Mouse (Mus musculus) C2C12 (cell line): Measurements from ENCODE around the gene Tmem121b. TPM values are rescaled to one million over a fixed set of nuclear protein-coding genes. Genes with fewer than 3 reads are reported as not detected.
A peak's percentile ranks its signal among the peaks of the same experiment; 100 is the strongest.

Experiments used
- H3K27me3 ChIP-seq: one replicate; pipeline ENCODE4 v1.6.1; 2011; ENCODE audit not compliant: control insufficient read depth, insufficient read depth, insufficient read length
- H3K36me3 ChIP-seq: one replicate; pipeline ENCODE4 v1.6.1; 2011; ENCODE audit not compliant: control insufficient read depth, insufficient read depth
- H3K4me3 ChIP-seq: one replicate; pipeline ENCODE4 v1.5.1; 2011; ENCODE audit warnings: mild to moderate bottlenecking, control low read depth; ENCODE audit not compliant: poor library complexity, insufficient read depth, severe bottlenecking
- H3K79me2 ChIP-seq: one replicate; pipeline ENCODE4 v1.6.1; 2011; ENCODE audit not compliant: control insufficient read depth, insufficient read depth
- H3K79me3 ChIP-seq: one replicate; pipeline ENCODE4 v1.6.1; 2011; ENCODE audit warnings: low read depth, control low read depth
- H3ac ChIP-seq: one replicate; pipeline ENCODE3; 2011; ENCODE audit warnings: low read depth; ENCODE audit not compliant: control insufficient read depth, insufficient read length
- CEBPB ChIP-seq: IDR thresholded peaks from one replicate; pipeline ENCODE4 v1.6.1; 2011; ENCODE audit warnings: low read depth, mild to moderate bottlenecking, control low read depth, moderate library complexity
- CTCF ChIP-seq: IDR thresholded peaks from one replicate; pipeline ENCODE4 v1.5.1; 2011; ENCODE audit not compliant: control insufficient read depth, insufficient read depth, insufficient read length
- FOSL1 ChIP-seq: IDR thresholded peaks from one replicate; pipeline ENCODE4 v1.8.0; 2011; ENCODE audit warnings: mild to moderate bottlenecking, low read length; ENCODE audit not compliant: poor library complexity, insufficient read depth, severe bottlenecking
- MAX ChIP-seq: IDR thresholded peaks from one replicate; pipeline ENCODE4 v1.6.1; 2011; ENCODE audit warnings: mild to moderate bottlenecking, control low read depth
- MYOD1 ChIP-seq: IDR thresholded peaks from one replicate; pipeline ENCODE4 v1.6.1; 2011; ENCODE audit warnings: low read depth; ENCODE audit not compliant: control insufficient read depth, insufficient read length
- MYOG ChIP-seq: IDR thresholded peaks from one replicate; pipeline ENCODE4 v1.6.1; 2011; ENCODE audit not compliant: control insufficient read depth, insufficient read length; ENCODE audit errors: extremely low read depth
- USF1 ChIP-seq: IDR thresholded peaks from one replicate; pipeline ENCODE4 v1.6.1; 2011; ENCODE audit warnings: low read depth, mild to moderate bottlenecking, control low read depth, moderate library complexity
- polyA plus RNA-seq: library from polyadenylated mRNA; unstranded; fragments of >200 nt; fragmentation: generic; extraction: Trizol; gene quantifications from one replicate; pipeline ENCODE4 v1.2.1, GENCODE M21; 2012; ENCODE audit warnings: missing spikeins

Gene Tmem121b
- polyA plus RNA-seq, 1 experiment = 0.02 TPM

- peaks cover 32% of the 10 kb centered on the region for H3K79me2 ChIP-seq
- H3K27me3 ChIP-seq = no peaks in the 10 kb centered on the region
- no peak overlapping the region for H3ac ChIP-seq
- no peak for TF ChIP-seq CTCF
- TF ChIP-seq MYOG = no peak
- TF ChIP-seq FOSL1 = no peak
- TF ChIP-seq MAX = no peak
- TF ChIP-seq CEBPB = no peak
- no peak for TF ChIP-seq MYOD1
- TF ChIP-seq USF1 = no peak
- no peaks in the 10 kb centered on the region for H3K36me3 ChIP-seq
- no peak overlapping the region for H3K4me3 ChIP-seq
- peaks cover 25% of the 10 kb centered on the region for H3K79me3 ChIP-seq
Observed at GRCm38 (mm10) chr6:120461217-120461616, 32.4 kb downstream of the Tmem121b start.

GRCm38 (mm10) chr6:120457751-120458150 lies 35.9 kb downstream of the Tmem121b start:
- no peak overlapping the region for H3K4me3 ChIP-seq
- no peaks in the 10 kb centered on the region for H3K36me3 ChIP-seq
- no peak for TF ChIP-seq FOSL1
- TF ChIP-seq MYOD1 = no peak
- TF ChIP-seq MYOG = no peak
- no peak for TF ChIP-seq MAX
- TF ChIP-seq USF1 = no peak
- TF ChIP-seq CTCF = no peak
- TF ChIP-seq CEBPB = no peak
- H3K79me2 ChIP-seq = no peaks in the 10 kb centered on the region
- no peaks in the 10 kb centered on the region for H3K27me3 ChIP-seq
- no peak overlapping the region for H3ac ChIP-seq
- H3K79me3 ChIP-seq = no peaks in the 10 kb centered on the region

DNA sequence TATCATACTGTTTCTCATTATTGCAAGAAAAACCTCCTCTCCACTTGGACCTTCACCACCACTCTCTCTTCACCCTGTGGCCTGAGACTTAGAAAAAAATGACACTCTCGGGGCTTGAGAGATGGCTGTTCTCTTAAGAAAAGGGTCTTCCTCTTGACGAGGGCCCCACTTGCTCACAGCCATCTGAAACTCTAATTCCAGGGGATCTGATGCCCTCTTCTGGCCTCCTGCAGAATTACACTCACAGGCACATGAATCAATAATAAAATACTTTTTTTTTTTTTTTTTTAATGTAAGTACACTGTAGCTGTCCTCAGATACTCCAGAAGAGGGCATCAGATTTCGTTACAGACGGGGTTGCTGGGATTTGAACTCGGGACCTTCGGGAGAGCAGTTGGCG lies 36.5 kb downstream of the Tmem121b start:
- Histone ChIP-seq H3K4me3 (no peak overlapping the region), H3ac (no peak overlapping the region)
- no peak for TF ChIP-seq MYOG
- no peak for TF ChIP-seq USF1
- no peak for TF ChIP-seq FOSL1
- TF ChIP-seq CTCF = no peak
- TF ChIP-seq CEBPB = no peak
- TF ChIP-seq MYOD1 = no peak
- TF ChIP-seq MAX = no peak

GRCm38 (mm10) chr6:120454627-120455077 lies 39.0 kb downstream of the Tmem121b start:
- TF ChIP-seq MAX (no peak), CEBPB (no peak), MYOD1 (no peak), FOSL1 (no peak), MYOG (no peak), USF1 (no peak), CTCF (no peak)
- Histone ChIP-seq H3K4me3 (no peak overlapping the region), H3K36me3 (no peaks in the 10 kb centered on the region), H3K27me3 (no peaks in the 10 kb centered on the region), H3K79me2 (no peaks in the 10 kb centered on the region), H3ac (no peak overlapping the region), H3K79me3 (no peaks in the 10 kb centered on the region)

More for the DNA sequence above, 36.5 kb downstream of the Tmem121b start:
- H3K27me3 ChIP-seq = no peaks in the 10 kb centered on the region
- no peaks in the 10 kb centered on the region for H3K79me3 ChIP-seq
- H3K79me2 ChIP-seq = no peaks in the 10 kb centered on the region
- H3K36me3 ChIP-seq = no peaks in the 10 kb centered on the region

- no peak for TF ChIP-seq MYOG
- TF ChIP-seq FOSL1 = no peak
- no peak for TF ChIP-seq MAX
- no peak for TF ChIP-seq CTCF
- TF ChIP-seq MYOD1 = no peak
- no peak for TF ChIP-seq CEBPB
- TF ChIP-seq USF1 = no peak
- H3K4me3 ChIP-seq = no peak overlapping the region
Observed at GRCm38 (mm10) chr6:120453556-120453955, 40.1 kb downstream of the Tmem121b start.

DNA sequence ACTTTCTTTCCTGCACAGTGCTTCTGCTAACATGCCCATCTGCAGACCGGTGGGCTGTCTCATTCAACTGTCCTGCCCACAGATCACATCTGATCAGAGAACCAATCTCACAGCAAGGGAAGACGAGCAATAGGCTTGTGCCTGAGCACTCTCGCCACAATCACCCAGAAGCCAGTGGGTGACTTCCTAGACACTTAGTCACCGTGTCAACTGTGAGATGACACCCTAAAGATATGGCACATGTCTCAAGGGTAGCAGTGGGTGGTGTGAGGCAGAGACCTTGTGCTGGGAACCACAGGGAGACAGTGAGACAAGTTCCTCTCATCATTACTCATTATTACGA lies 40.5 kb downstream of the Tmem121b start:
- H3K79me3 ChIP-seq = no peaks in the 10 kb centered on the region
- H3ac ChIP-seq = no peak overlapping the region
- H3K4me3 ChIP-seq = no peak overlapping the region
- H3K27me3 ChIP-seq = no peaks in the 10 kb centered on the region
- no peaks in the 10 kb centered on the region for H3K79me2 ChIP-seq
- no peaks in the 10 kb centered on the region for H3K36me3 ChIP-seq
- no peak for TF ChIP-seq USF1
- TF ChIP-seq MYOD1 = peak; percentile 62
- TF ChIP-seq MAX = peak; percentile 94
- TF ChIP-seq CEBPB = no peak
- TF ChIP-seq MYOG = no peak
- TF ChIP-seq CTCF = no peak
- TF ChIP-seq FOSL1 = peak; percentile 42

More at GRCm38 (mm10) chr6:120453556-120453955, 40.1 kb downstream of the Tmem121b start:
- Histone ChIP-seq H3K79me2 (no peaks in the 10 kb centered on the region), H3K27me3 (no peaks in the 10 kb centered on the region), H3ac (no peak overlapping the region), H3K36me3 (no peaks in the 10 kb centered on the region), H3K79me3 (no peaks in the 10 kb centered on the region)
